Mouse (Mus musculus) left cerebral cortex, adult 2 months (tissue): Measurements from ENCODE around the gene Olfr251. TPM values are rescaled to one million over a fixed set of nuclear protein-coding genes. Genes with fewer than 3 reads are reported as not detected.
"Not testable (repeated sequence)": the region's sequence is repeated elsewhere in the genome, so short reads cannot be mapped to it uniquely, and the experiment has no call there.

Experiments used
- DNase-seq, 2 experiments: peaks; one replicate each; pipeline ENCODE4 v3.0.0; 2021 to 2022; ENCODE audit warnings: low spot score in 2 of 2, mixed read lengths in 1 of 2; ENCODE audit errors: extremely low spot score in 1 of 2
- H3K27ac ChIP-seq: fragments of 200-600 bp; 2 replicates; pipeline ENCODE4 v1.8.1; 2022
- H3K4me3 ChIP-seq: fragments of 200-600 bp; 2 replicates; pipeline ENCODE4 v1.8.1; 2022
- CTCF ChIP-seq: fragments of 200-600 bp; IDR thresholded peaks from 2 replicates; pipeline ENCODE4 v1.8.1; 2022; ENCODE audit warnings: antibody characterized with exemption, mild to moderate bottlenecking, moderate library complexity
- intact Hi-C: fragments of 180-260 bp; cut with DNase I; formaldehyde crosslinking; loops from one replicate; pipeline ENCODE4 v1.15.1; 2025
- long read RNA-seq, 2 experiments: library from polyadenylated mRNA; stranded (forward); transcript quantifications; one replicate each; pipeline ENCODE4 v2.0.0; 2021; ENCODE audit warnings: borderline mapping rate in 2 of 2
- total RNA-seq, 2 experiments: library from RNA; stranded (reverse); gene quantifications; 2 replicates each; pipeline ENCODE4 v1.2.3; 2021

Gene Olfr251
- total RNA-seq, result not detected
- long read RNA-seq, experiment 1, result 0 reads
- long read RNA-seq, experiment 2, result 0 reads

GRCm38 (mm10) chr9:38376786-38377185 is at the start of gene Olfr251:
Olfr251 (plus strand) TSS chr9:38377086.
- Histone ChIP-seq H3K4me3 (no peak within 1 kb of the TSS), H3K27ac (no peak within 1 kb of the TSS)
- intact Hi-C loops, result no loop called here
- DNase-seq, result no peak
- TF ChIP-seq CTCF, result no peak

GRCm38 (mm10) chr9:38328760-38329159 is 48.1 kb upstream of the Olfr251 start, which contains the start of gene Olfr25:
Olfr25 (plus strand) TSS chr9:38329060.
- Histone ChIP-seq H3K27ac (no peak within 1 kb of the TSS), H3K4me3 (no peak within 1 kb of the TSS)
- intact Hi-C loops, result no loop called here
- DNase-seq, result no peak
- TF ChIP-seq CTCF, result no peak

- no peak within 1 kb of the TSS for H3K27ac ChIP-seq
- TF ChIP-seq CTCF, result no peak
- no peak for DNase-seq
- intact Hi-C loops, result no loop called here
- no peak within 1 kb of the TSS for H3K4me3 ChIP-seq
These were observed 28.8 kb upstream of the Olfr251 start, which contains the start of gene Olfr898 for GRCm38 (mm10) chr9:38348111-38348510. Olfr898 (plus strand) TSS chr9:38348411.

- TF ChIP-seq CTCF, result no peak
- intact Hi-C loops, result no loop called here
- DNase-seq, result no peak
- H3K27ac ChIP-seq, result no peak within 1 kb of the TSS
- H3K4me3 ChIP-seq, result no peak within 1 kb of the TSS
These were observed 10.3 kb upstream of the Olfr251 start, which contains the start of gene Olfr250 for GRCm38 (mm10) chr9:38366596-38366995. Olfr250 (plus strand) TSS chr9:38366896.

- TF ChIP-seq CTCF, result no peak
- Histone ChIP-seq H3K4me3 (no peak within 1 kb of the TSS), H3K27ac (no peak within 1 kb of the TSS)
- intact Hi-C loops, result no loop called here
- no peak for DNase-seq
These were observed 24.5 kb downstream of the Olfr251 start, which contains the start of gene Olfr147 for GRCm38 (mm10) chr9:38401398-38401797. Olfr147 (plus strand) TSS chr9:38401698.

- intact Hi-C loops, H3K4me3 ChIP-seq: not testable (repeated sequence)
These were observed 30.6 kb downstream of the Olfr251 start for GRCm38 (mm10) chr9:38407502-38407901.

GRCm38 (mm10) chr9:38413502-38413901 is 36.6 kb downstream of the Olfr251 start:
- DNase-seq, intact Hi-C loops, H3K27ac ChIP-seq, H3K4me3 ChIP-seq: not testable (repeated sequence)

More at GRCm38 (mm10) chr9:38407502-38407901, 30.6 kb downstream of the Olfr251 start:
- not testable (repeated sequence) for DNase-seq, H3K27ac ChIP-seq

- Histone ChIP-seq H3K27ac (no peak overlapping the region), H3K4me3 (no peak overlapping the region)
- intact Hi-C loops, result no loop called here
These were observed 46.9 kb downstream of the Olfr251 start for GRCm38 (mm10) chr9:38423801-38424200.

GRCm38 (mm10) chr9:38427026-38427425 is 50.1 kb downstream of the Olfr251 start:
- intact Hi-C loops, result no loop called here
- Histone ChIP-seq H3K27ac (no peak overlapping the region), H3K4me3 (no peak overlapping the region)
- DNase-seq, result no peak
- TF ChIP-seq CTCF, result no peak

More at GRCm38 (mm10) chr9:38423801-38424200, 46.9 kb downstream of the Olfr251 start:
- TF ChIP-seq CTCF, result no peak
- DNase-seq, result no peak

GRCm38 (mm10) chr9:38429155-38429554 is 52.3 kb downstream of the Olfr251 start, which contains the start of gene Olfr901:
Olfr901 (plus strand) TSS chr9:38429455.
- no peak for TF ChIP-seq CTCF
- no peak within 1 kb of the TSS for H3K4me3 ChIP-seq
- DNase-seq, result no peak
- H3K27ac ChIP-seq, result no peak within 1 kb of the TSS
- intact Hi-C loops, result no loop called here

Other genes with a start within 250 kb of the Olfr251 start
- gene Olfr890, start 234.6 kb upstream of the Olfr251 start, total RNA-seq, result not detected
- not detected for gene Olfr891, start 196.3 kb upstream of the Olfr251 start, total RNA-seq
- not detected for gene Olfr893, start 168.7 kb upstream of the Olfr251 start, total RNA-seq
- not detected for gene Olfr894, start 159.0 kb upstream of the Olfr251 start, total RNA-seq
- gene Olfr143, start 124.3 kb upstream of the Olfr251 start, total RNA-seq, result not detected
- gene Olfr895, start 109.2 kb upstream of the Olfr251 start, total RNA-seq, result not detected
- gene Olfr896-ps1, start 86.0 kb upstream of the Olfr251 start, total RNA-seq, result not detected
- not detected for gene Olfr25, start 48.0 kb upstream of the Olfr251 start, total RNA-seq
- not detected for gene Olfr898, start 28.7 kb upstream of the Olfr251 start, total RNA-seq
- gene Olfr250, start 10.2 kb upstream of the Olfr251 start, total RNA-seq, result not detected
- gene Olfr147, start 24.6 kb downstream of the Olfr251 start, total RNA-seq, result not detected
- not detected for gene Olfr901, start 52.4 kb downstream of the Olfr251 start, total RNA-seq
- not detected for gene Olfr902, start 70.6 kb downstream of the Olfr251 start, total RNA-seq
- gene Olfr904, start 86.1 kb downstream of the Olfr251 start, total RNA-seq, result not detected
- not detected for gene Olfr905, start 94.0 kb downstream of the Olfr251 start, total RNA-seq
- gene Olfr906, start 110.0 kb downstream of the Olfr251 start, total RNA-seq, result not detected
- not detected for gene Olfr907, start 118.7 kb downstream of the Olfr251 start, total RNA-seq
- not detected for gene Olfr911-ps1, start 144.5 kb downstream of the Olfr251 start, total RNA-seq
- gene Olfr910, start 160.8 kb downstream of the Olfr251 start, total RNA-seq, result not detected
- not detected for gene Olfr912, start 203.1 kb downstream of the Olfr251 start, total RNA-seq
- not detected for gene Olfr913, start 215.7 kb downstream of the Olfr251 start, total RNA-seq
- not detected for gene Olfr914, start 228.0 kb downstream of the Olfr251 start, total RNA-seq